Mouse (Mus musculus) adrenal gland, postnatal 10 days (tissue): ENCODE results near the gene Pappa. TPM values are rescaled to one million over a fixed set of nuclear protein-coding genes. Genes with fewer than 3 reads are reported as not detected.

ENCODE experiments used
- DNase-seq: peaks from one replicate; pipeline ENCODE4 v3.0.0; 2021; ENCODE audit warnings: mixed read lengths
- total RNA-seq, 2 experiments: library from RNA; stranded (reverse); gene quantifications; 2 replicates each; pipeline ENCODE4 v1.2.3; 2021

The Pappa gene
- total RNA-seq, 2 experiments from 2014 or later: 1.2 TPM

DNA sequence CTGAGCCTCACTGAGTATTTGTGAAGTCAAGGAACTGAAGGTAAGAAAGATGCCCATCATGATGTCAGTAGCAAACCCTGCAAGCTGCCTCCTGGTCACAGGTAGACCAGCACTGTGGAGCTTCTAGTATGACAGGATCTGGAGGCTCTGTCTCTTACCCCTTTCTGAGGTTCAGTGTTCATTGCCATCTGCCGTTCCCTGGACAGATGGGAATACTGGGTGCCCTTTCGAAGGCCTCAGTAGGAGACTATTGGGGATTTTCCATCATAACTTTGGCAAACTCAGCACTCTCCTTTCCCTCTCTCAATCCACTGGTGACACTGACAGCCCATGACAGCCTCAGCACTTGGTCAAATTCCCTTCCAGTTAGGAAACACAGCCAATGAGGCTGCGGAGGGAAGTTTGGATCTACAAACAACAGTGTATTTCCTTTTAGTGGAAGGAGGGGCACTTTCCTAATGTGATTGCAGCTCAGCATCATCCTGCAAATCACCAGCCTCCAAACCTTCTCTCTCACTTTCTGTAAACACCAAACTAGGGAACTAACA, 42.4 kb downstream of the Pappa start:
- DNase-seq: no peak

DNA sequence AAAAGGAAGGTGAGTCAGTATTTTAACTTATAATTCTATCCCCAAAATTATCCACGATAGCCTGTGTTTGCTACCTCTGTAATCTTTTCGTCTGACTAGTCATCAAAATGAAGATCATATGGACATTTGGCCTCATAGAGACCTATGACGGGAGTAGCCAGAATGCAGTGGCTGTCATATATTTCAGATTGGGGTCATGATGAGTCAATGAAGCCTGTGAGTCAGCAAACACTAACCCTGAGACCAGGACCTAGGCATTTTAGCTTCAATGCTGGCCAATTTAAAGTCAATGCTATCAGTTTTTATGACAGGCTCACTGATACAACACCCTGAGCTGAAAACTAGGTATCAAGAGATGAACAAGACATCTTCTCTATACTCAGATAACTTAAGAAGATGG, 50.5 kb downstream of the Pappa start:
- DNase-seq: peak; percentile 7

DNA sequence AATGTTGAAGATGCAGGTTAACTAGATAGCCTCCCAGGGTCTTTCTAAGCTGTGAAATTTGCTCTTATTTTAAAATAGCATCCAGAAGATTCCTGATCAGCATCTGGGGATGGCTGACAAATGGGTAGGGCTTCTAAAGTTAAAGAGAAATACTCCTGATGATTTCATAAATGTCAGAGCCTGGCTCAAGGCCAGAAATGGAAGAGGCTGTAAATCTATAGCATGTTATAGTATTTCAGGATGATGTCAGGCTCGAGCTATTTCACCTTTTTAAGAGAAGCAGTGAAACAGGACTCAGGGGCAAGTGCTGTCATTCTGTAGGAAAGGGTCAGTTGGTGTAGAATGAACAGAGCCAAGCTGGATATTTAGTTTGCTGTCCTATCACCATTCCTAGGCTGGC, 54.2 kb downstream of the Pappa start:
- DNase-seq: no peak

DNA sequence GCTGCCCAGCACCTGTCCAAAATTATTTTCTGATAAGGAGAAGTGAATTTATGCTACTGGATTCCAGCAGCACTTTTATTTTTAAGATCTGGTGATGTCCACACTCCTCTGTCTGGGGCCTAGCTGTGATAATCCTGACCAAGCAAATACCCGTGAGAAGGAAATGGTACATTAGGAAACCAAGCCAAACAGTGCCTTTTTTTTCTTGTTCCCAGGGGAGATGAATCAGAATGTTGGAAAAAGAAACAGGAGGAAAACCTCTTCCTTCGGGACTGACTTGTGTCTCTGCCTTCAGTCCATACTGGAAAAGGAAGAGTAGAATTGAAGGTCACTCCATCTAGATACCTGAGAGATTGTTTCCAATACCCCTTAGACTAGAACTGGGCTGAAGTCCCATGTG, 63.3 kb downstream of the Pappa start:
- DNase-seq: no peak

DNA sequence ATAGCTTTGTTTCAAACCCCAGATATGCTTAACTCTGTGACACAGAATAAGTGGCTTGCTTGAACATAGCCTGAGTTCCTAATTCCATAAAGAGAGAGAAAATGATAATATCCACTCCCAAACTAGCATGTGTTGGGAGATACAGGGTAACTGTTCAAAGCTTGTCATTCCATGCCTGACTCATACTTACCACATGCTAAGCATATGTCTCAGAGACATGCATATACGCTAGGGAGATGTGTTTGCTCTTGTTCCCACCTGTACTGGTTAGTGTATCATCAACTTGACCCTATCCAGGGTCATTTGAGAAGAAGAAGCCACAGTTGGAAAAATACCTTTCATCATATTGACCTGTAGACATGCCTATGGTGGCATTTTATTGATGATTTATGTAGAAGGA, 63.7 kb downstream of the Pappa start:
- DNase-seq: no peak

DNA sequence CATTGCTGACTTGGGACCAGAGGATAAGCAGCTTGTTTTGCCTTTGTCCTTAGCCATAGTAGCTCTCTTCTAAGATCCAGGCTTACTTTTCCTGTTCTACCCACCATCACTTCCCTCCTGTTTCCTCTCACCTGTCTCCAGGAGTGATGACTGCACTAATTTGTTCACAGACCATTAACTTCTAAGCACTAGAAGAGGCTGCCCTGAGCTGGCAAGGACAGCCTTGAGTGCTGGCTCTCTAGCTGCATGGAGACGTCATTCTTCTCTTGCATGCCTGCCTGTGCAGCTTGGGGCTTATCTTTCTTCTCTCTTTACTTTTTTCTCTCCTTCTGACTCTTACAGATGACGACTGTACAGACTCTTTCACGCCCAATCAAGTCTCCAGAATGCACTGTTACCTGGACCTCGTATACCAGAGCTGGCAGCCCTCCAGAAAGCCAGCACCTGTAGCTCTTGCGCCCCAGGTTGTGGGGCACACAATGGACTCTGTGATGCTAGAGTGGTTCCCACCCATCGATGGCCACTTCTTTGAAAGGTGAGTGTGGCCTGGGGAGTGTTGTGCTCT, 65.0 kb downstream of the Pappa start:
- DNase-seq: no peak

DNA sequence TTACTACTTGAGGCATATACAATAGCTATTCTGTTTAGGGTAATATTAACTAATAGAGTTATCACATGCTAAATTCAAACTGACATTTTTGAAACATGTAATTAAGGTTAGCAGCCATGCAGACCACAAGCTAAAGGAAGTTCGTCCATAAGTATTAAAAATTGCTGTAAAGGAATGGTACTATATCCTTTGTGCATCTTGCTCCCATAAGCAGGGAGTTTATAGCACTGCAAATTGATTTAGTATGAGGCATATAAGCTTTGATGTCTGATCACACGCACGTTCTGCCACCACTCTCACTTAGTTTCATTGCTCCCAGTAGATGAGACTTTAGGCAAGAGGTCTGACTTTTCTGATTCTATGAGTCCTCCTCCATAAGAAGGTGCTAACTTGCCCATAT, 68.8 kb downstream of the Pappa start:
- DNase-seq: no peak

DNA sequence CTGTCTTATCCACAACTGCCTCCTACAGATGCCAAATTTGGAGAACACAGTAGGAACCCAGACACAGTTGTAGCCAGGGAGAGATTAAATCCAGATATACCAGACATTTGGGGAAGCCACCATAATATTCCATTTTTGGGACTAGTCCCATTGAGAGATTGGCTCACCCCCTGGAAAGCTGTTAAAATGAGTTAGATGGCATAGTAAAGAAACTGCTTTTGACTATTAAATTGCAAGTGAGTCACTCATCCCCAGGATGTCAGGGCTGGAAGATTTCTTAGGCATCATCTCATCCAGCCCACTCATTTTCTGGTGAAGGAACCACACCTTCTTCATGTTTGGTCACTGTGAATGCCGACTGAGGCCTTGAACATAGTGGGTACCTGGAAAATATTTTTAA, 72.0 kb downstream of the Pappa start:
- DNase-seq: no peak

DNA sequence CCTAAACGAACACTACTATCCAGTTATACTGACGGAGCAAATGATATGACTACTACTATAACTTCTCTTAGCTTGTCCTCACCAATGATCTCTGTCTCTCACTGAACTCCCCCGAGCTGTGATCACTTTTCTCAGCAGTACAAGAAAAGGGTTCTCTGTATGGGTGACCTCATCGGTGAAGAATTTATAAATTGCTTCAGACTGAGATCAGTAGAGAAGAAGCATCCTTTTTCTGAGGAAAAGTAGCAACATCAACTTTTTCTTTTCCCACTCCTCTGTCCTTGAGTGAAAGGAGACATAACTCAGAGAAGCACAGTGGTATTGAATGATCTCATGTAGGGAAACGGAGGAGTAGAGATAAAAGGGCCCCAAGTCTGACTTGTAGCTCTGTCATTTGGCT, 79.7 kb downstream of the Pappa start:
- no peak for DNase-seq

DNA sequence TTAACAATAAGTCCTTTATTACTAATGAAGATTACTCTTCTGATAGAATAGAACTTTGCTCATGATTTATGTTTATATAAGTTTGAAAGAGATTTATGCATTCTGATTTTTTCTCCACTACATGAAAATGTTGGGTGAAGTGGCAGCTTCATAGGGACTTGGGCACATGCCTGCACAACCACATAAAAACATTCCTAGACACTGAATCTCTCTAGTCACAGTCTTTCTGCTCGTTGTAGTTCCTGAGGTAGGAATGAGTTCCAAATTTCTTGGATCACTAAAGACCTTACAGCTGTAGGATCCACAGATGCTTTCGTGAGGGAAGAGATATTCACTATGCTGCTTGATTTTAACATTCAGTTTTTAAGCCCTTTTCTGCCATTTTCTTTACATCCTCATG, 81.5 kb downstream of the Pappa start:
- no peak for DNase-seq

DNA sequence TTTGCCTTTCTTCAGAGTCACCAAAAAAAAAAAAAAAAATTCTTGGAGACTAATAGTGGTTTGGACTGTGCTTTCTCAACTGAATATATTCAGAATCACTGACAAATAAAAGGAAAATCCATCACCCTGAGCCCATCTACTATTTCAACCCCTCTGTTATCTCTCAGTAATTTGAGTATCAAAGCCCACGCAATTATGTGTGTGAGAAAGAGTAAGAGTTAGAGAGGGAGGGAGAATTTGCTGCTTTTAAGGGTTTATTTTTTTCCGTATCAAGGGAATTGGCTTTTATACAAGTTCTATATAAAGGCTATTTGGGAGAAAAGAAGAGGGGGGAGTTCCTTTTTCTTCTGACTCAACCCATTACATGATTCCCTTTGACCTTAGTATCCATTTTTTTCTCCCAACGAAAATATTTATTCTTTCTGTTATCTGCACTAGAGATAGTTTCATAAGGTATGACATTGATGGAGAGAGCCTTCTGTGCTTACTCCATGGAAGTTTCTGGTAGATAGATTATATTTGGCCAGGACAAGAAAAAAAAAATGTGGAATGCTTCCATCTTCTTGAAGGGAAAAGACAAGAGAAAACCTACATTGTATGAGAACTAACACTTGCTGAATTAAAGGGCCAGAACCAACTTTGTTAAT, 85.5 kb downstream of the Pappa start:
- DNase-seq: no peak

DNA sequence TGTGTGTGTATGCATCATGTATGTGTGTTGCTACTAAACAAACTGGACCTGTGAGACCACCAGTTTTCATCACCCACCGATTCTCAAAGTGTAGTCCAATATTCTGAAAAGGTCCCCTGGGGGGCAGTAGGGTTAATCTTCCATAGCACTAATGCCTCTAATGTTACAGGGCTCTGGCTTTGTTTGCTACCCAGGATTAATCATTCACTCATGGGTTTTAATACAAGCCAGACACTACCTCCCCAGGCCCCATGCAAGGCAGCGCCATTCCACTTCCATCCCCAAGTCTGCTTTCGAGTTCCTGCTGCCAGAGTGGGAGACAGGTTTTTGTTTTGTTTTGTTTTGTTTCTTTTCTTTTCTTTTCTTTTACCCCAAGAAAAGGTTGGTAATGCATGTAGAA, 92.7 kb downstream of the Pappa start:
- DNase-seq: no peak

DNA sequence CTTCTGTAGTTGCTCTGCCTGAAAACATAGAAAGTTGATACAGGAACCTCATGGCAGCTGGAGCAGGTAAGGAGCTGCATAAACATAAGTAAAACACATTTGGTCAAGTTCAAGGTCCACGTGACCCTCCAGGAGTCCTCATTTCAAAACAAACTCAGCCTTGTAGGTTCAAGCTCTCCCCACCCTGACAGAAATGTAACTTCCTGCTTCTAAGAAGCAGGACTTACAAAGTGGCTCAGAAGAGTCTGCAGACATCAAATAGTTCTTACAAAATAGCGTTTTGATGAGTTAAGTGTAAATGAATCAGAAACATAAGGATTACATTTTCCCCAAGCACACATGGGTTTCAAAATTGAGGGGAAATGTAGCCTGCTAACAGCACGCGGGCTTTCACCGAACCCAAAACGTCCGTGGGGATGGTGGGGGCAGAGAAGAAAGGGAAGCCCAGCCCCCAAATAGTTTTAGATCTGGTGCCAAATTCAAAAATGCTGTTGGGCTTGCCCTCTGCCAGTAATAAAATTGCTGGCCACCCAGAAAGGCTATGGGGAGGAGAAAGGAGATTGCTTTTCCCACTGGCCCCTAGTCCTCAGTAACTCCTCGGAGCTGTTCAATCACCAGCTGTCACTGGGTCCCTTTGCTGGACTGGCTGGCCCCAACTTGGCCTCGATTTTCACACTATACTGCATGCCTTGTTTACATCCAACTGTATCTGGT, 93.8 kb downstream of the Pappa start:
- no peak for DNase-seq

DNA sequence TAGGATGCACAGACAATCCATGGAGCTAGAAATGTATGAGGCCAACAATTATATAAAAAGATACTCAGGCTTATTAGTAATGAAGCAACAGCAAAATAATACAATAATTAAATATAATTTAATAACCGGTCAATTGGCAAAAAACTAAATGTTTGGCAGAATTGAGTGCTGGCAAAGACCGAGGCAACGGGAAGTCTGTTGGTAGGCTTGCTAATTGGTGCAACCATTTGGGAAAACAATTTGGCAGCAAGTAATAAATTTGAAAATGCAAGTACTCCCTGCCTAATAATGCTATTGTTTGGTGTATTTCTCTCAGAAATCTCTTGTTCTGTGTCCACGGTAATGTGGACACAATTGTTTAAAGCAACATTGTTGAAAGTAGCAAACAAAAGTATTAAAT, 99.9 kb downstream of the Pappa start:
- DNase-seq: no peak

DNA sequence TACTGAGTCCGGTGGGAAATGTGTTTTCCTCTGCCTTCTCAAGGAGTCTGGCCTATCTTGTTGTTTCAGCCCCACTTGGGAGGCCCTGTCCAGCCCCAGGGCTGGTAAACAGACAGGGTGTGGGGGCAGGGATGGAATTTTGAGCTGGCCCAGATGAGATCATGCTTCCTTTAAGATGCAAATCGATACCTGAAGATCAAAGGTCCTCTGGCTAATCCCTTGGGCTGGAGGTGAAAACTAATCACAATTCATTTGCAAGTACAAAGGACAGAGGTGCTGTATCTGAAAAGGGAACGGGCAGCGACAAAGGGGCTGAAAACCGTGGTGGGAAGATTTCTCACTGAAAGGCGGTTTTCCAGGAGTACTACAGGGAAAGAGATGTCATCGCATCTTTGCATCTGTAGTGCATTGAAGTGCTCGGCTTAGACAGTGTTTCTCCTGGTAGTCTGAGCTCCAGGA, 114.6 kb downstream of the Pappa start:
- DNase-seq: no peak

DNA sequence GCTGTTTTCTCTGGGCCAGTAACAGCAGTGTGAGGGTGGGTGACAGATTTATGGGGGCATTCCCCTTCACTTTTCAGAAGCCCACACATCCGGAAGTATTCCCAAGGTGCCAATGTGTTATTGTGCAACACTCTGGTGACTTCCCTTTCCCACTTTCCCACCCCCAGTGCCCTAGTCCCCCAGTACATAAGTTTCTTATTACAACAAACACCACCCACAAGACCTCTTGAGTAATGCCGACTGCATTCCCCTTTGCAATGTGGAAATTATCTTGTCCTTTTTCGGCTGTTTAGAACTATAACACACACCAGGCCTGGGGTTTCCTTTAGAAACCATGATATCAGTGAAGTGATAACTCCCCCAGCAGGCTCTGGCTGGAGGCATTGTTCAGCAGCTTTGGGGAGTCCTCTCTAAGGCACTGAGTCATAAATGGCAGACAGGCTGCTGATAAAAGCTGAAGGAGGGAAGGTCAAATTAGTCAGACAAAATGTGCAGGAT, 118.5 kb downstream of the Pappa start:
- DNase-seq: peak; percentile 27

DNA sequence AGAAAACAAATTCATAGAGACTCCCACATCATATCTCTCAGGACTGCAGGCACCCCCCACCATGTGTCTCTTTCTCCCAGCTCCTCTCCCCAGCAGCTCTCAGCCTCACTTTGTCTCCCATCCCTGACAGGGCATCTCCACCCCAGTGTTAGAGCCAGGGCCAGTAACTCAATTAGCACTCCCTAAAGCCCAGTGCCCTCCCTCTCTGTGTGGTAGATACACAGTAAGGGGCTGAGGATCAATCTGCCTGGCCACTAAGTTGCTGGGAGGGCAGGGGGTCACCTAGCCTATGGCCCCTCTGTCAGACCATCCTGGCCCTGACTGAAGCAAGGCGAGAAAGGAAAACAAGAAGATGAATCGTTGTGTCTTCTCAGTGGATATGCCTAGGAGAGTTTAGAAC, 119.3 kb downstream of the Pappa start:
- DNase-seq: no peak

DNA sequence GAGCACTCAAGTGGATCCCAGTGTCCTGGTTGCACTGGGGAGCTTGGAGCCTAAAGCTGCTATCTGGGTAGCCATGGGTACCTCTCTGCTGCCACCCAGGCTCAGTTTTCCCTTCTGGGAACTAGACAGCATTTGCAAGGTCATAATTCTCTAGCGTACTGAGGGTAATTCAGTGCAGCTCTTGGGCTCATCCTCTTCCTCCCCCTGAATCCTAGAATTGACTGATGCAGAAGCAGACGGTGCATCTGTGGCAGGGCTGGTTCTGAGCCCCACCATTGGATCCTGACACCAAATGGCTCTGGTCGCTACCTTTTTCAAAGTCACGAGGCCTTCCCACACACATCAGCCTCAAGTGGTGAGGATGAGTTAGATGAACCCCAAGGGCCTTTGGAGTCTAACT, 121.0 kb downstream of the Pappa start:
- no peak for DNase-seq

DNA sequence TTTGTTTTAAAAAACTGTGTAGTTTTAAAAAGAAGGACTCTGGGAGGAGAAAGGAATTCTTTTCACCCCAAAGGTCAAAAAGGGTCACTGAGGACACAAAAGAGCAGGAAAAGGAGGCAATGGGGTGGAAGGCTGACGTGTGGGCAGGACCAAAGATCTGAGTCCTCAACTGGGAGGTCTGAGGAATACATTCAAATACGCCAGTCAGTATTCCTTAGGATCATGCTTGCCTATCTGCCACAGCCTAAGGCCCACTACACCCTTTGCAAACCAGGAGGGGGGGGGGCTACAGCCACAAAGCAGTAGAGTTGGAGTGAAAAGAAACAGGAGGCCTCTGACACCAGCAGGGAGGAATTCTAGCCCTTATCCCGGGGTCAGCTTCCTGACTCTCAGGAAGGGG, 121.5 kb downstream of the Pappa start:
- no peak for DNase-seq

DNA sequence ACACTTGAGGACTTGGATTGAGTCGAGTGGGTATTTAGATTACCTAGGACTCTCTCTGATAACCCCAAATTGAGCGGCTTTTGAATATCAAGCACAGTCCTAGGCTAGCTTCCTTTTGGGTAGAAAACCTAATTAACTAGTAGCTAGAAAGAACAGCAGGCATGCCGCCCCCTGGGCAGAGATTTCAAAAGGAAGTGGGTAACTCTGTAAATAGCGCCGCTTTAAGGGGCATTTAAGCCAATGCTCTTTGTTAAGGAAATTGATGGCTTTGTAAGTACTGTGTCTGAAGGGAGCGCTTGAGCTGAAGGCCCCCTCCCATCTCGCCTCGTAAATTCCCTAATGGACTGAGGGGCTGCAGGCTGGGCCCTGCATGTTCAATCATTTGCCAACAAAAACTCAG, 128.2 kb downstream of the Pappa start:
- DNase-seq: no peak

DNA sequence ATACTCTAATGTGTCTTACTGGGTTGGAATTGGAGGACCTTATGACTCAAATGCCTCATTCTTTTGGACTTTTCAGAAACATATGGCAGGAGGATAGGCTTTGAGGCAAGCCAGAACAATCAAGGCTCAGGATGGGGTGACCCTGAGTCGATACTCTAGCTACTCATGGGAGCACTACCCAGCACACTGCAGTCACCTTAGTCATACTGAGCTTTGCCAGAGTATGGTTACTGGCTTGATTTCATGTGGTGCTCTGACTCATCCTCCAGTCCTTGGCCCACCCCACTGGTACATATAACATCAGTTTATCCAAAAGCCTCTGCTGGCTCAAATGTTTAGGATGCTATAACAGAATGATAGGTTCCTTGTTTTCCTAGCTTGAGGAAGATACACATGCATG, 130.1 kb downstream of the Pappa start:
- DNase-seq: no peak

DNA sequence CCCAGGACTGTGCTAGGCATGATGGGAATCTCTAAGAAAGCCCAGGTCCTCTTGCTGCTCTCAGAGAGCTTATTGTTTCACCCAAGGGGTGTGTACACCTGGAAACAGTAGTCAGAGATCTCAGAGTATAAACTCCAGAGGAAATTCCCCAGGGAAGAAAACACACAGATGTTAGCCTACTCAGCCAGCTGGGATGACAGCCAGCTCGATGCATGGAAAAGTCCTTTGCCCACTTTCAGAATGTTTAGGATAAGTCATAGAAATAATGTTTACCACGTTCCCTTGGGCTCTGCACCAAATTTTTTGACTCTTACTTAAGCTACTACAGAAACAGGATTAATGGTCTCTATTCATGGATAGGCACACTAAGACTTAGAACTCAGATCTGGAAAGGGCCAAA, 143.1 kb downstream of the Pappa start:
- DNase-seq: no peak

DNA sequence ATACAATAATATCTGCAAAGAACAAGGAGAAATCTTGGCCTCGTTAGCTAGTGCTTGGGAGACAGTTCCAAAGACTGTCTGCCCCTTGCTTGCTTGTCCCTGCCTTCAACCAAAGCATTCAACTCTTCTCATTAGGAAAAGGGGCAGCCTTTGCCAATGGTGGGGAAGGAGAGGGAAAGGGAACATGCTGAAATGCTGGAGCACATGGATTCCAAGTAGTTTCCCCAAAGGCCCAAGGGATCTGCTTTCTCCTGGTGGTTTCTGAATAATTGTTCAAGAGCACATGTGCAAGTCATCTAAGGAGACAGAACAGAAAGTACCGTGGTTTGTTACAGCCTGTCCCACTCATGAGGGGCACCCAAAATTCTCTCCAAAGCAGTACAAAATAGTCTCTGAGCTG, 146.0 kb downstream of the Pappa start:
- DNase-seq: no peak

DNA sequence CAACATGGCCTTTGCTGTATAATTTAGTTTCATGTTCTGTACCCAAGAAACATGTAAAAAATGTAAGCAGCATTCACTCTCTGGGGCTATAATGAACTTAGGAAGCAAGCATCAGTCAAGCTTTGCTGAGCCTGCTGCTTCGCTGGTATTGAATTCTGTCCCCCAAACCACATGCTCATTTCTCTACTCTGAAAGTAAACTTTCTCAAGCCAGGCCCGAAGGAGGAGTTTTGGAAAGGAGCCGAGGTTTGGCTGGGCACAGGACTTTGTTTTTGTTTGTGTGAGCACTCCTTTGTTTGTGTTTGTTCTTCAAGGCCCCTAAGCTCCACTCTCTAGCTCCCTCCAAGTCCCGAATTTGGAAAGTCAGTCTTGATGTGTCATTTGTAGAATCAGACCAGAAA, 148.3 kb downstream of the Pappa start:
- DNase-seq: no peak
